Mouse (Mus musculus) kidney, embryonic 15.5 days (tissue): Measurements from ENCODE around the gene C2cd5. TPM values are rescaled to one million over a fixed set of nuclear protein-coding genes. Genes with fewer than 3 reads are reported as not detected.
"Not testable (repeated sequence)": the region's sequence is repeated elsewhere in the genome, so short reads cannot be mapped to it uniquely, and the experiment has no call there.

Source experiments
- ATAC-seq: fragments of 200-750 bp; cut with Nextera tagmentation; replicated peaks from 2 replicates; pipeline ENCODE4 v1.8.0; 2017; ENCODE audit warnings: moderate TSS enrichment; ENCODE audit not compliant: low FRiP score
- H3K27ac ChIP-seq: fragments of 300-500 bp; sonication (generic); 2 replicates; pipeline ENCODE4 v1.5.1; 2015; ENCODE audit warnings: mild to moderate bottlenecking, inconsistent platforms
- H3K27me3 ChIP-seq: fragments of 300-500 bp; sonication (generic); 2 replicates; pipeline ENCODE4 v1.6.1; 2015; ENCODE audit warnings: inconsistent platforms
- H3K36me3 ChIP-seq: fragments of 300-500 bp; sonication (generic); 2 replicates; pipeline ENCODE4 v1.6.1; 2015; ENCODE audit warnings: inconsistent platforms
- H3K4me1 ChIP-seq: fragments of 300-500 bp; sonication (generic); 2 replicates; pipeline ENCODE4 v1.6.1; 2015; ENCODE audit warnings: inconsistent platforms
- H3K4me2 ChIP-seq: fragments of 300-500 bp; sonication (generic); 2 replicates; pipeline ENCODE4 v1.6.1; 2015; ENCODE audit warnings: moderate library complexity, mild to moderate bottlenecking, inconsistent platforms
- H3K4me3 ChIP-seq: fragments of 300-500 bp; sonication (generic); replicated peaks from 2 replicates; pipeline ENCODE4 v1.5.1; 2015; ENCODE audit warnings: mild to moderate bottlenecking, inconsistent platforms
- H3K9ac ChIP-seq: fragments of 300-500 bp; sonication (generic); 2 replicates; pipeline ENCODE4 v1.6.1; 2015; ENCODE audit warnings: mild to moderate bottlenecking, inconsistent platforms
- H3K9me3 ChIP-seq: fragments of 300-500 bp; sonication (generic); replicated peaks from 2 replicates; pipeline ENCODE4 v1.6.1; 2016; ENCODE audit warnings: inconsistent platforms
- WGBS: fragments of 180-500 bp; shearing (Covaris S2); methylation state at CpG from one replicate; pipeline ENCODE4 v1.1.7; 2015; ENCODE audit warnings: mixed read lengths; 5-methylcytosine and 5-hydroxymethylcytosine counted together
- polyA plus RNA-seq: library from polyadenylated mRNA; unstranded; fragments of >200 nt; fragmentation: Nextera tagmentation; extraction: Ambion mirVana; gene quantifications from 2 replicates; pipeline ENCODE4 v1.2.1, GENCODE M21; 2015

Gene C2cd5
- polyA plus RNA-seq: 31.5 and 34.3 TPM in 2 replicates

DNA sequence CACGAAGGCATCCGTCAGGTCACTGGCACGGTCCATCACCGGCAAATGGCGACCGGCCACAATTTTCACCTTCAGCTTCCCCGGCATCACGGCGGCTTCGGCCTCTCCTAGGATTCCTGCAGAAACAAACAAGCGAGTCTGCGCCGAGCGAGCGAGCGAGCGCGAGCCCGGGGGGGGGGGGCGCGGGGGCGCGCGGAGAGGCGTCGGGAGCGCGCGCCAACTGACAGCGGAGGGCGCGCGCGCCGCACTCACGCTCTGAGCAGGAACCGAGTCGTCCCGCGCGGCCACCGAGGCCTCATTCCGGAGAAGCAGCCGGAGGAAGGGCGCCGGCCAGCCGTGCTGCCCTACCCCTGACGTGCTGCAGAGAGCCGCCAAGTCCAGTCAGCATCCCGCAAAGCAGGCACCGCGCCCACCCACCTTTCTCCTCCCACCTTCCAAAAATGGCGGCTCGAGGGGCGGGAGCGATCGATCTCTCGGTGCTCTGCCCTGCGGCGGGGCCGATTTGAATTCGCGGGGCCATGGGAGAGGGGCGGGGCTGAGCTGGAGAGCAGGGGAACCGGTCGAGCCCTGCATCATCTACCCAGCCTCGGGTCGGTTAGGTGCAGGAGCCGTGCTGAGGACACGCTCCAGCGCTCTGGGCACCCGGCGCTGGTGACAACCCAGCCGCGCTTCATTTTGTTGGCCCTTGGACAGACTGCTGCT lies at the start of gene C2cd5:
TSS of gene C2cd5 (minus strand) at position 461 of the 702 bp plus-strand sequence.
- Histone ChIP-seq H3K4me2 (peak within 1 kb of the TSS; percentile 84), H3K9me3 (no peaks in the 10 kb centered on the region), H3K4me1 (peaks cover 14% of the 10 kb centered on the region; the same call in 1 of the 2 replicates), H3K36me3 (peaks cover 22% of the 10 kb centered on the region), H3K27ac (peak within 1 kb of the TSS; percentile 95), H3K9ac (peak within 1 kb of the TSS; percentile 83), H3K27me3 (no peaks in the 10 kb centered on the region), H3K4me3 (peak within 1 kb of the TSS; percentile 89)
- peak; percentile 97 for ATAC-seq
- under 1% methylated on average over 66 of the region's 75 CpGs for WGBS

DNA sequence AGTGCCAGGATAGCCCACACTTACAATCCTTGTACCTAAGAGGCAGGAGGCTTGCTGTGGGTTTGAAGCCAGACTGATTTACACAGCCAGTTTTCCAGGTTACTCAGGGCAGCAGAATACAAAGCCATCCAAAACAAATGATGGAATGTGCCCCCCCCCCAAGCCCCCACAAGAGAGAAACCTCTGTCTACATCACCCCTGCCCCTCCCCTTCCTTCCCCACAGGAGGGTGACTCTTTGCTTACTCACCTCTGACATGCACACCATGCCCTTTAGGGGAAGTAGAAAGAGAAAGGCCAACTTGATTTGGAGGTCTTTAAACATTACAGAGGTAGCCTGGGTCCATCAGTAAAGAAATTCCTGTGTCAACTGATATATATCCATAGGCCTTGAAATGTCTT lies 48.9 kb upstream of the C2cd5 start:
- Histone ChIP-seq H3K4me3 (no peak overlapping the region), H3K4me2 (no peak overlapping the region), H3K27ac (no peak overlapping the region), H3K4me1 (peaks cover 67% of the 10 kb centered on the region), H3K9ac (no peak overlapping the region), H3K9me3 (no peaks in the 10 kb centered on the region), H3K27me3 (no peaks in the 10 kb centered on the region), H3K36me3 (no peaks in the 10 kb centered on the region)
- no peak for ATAC-seq

DNA sequence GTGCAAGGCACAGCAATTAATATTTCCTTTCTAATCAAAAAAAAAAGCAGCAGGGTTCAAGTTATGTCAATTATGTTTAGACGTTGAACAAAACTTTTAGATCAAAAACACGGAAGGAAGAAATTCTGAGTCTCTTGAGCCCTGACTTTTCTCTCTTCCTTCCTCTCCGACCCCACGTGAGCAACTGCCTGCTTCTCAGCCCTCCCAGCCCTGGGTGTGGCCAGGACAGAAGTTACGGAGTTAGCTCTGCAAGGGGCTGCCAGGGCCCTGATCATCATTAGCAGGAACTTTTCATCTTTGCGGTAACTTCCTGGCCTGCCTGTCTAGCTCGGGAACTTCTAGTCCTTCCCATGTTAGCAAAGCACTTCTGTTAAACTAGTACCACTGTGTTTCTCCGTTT lies 46.8 kb upstream of the C2cd5 start:
- H3K36me3 ChIP-seq: no peaks in the 10 kb centered on the region

DNA sequence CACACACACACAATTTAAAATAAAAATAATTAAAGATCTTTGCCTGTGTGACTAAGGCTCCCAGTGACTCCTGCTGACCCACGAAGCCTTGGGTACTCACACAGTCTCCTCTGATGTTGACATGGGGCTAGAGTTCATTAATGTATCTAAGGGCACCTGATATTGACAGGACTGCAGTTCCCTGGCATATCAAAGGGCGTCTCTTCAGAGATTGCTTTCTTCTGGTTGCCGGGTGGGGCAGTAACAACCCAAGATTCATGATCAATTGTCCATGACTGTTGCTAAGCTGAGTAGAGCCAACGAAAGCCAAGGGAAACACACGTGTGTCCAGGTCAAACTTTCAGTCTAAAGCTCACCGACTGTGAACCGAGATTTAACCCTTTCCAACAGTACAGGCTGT lies 45.1 kb upstream of the C2cd5 start:
- no peak overlapping the region for H3K4me3 ChIP-seq
- no peaks in the 10 kb centered on the region for H3K36me3 ChIP-seq
- H3K27me3 ChIP-seq: no peaks in the 10 kb centered on the region
- no peak overlapping the region for H3K9ac ChIP-seq
- H3K27ac ChIP-seq: peak overlapping the region; percentile 59
- ATAC-seq: peak; percentile 65
- H3K4me1 ChIP-seq: peaks cover 36% of the 10 kb centered on the region
- no peaks in the 10 kb centered on the region for H3K9me3 ChIP-seq
- 27% methylated on average over 7 of the region's 7 CpGs for WGBS
- H3K4me2 ChIP-seq: no peak overlapping the region

More for the DNA sequence above, 46.8 kb upstream of the C2cd5 start:
- Histone ChIP-seq H3K27ac (0 out of 2 replicates have a peak overlapping the region, but pooled peaks have one; percentile 4), H3K27me3 (no peaks in the 10 kb centered on the region), H3K4me1 (peaks cover 49% of the 10 kb centered on the region), H3K9ac (no peak overlapping the region), H3K9me3 (no peaks in the 10 kb centered on the region), H3K4me3 (no peak overlapping the region), H3K4me2 (no peak overlapping the region)
- 60% methylated on average over 8 of the region's 8 CpGs for WGBS
- ATAC-seq: no peak

DNA sequence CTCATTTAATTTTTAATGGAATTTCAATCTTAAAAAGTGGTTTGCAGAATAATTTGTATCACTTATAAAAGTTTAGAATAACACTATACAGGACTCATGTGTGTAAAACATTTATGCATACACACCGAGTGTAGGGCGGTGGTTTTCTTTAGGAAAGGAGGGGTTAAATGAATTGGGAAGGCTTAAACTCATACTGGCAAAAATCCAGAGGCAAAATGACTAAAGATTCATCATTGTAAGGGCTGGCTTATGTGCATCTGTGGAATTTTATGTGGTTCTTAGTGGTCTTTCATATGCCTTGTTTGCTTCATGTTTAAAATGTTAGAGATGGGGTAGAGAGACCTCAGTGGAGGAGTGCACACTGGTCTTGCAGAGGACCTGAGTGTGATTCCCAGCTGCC lies 44.6 kb upstream of the C2cd5 start:
- Histone ChIP-seq H3K4me2 (no peak overlapping the region), H3K27ac (peak overlapping the region; percentile 37; the same call in 1 of the 2 replicates), H3K9me3 (no peaks in the 10 kb centered on the region), H3K9ac (no peak overlapping the region), H3K4me1 (peaks cover 32% of the 10 kb centered on the region), H3K27me3 (no peaks in the 10 kb centered on the region), H3K36me3 (no peaks in the 10 kb centered on the region), H3K4me3 (no peak overlapping the region)
- no peak for ATAC-seq
- 73% methylated on average over 2 of the region's 2 CpGs for WGBS

DNA sequence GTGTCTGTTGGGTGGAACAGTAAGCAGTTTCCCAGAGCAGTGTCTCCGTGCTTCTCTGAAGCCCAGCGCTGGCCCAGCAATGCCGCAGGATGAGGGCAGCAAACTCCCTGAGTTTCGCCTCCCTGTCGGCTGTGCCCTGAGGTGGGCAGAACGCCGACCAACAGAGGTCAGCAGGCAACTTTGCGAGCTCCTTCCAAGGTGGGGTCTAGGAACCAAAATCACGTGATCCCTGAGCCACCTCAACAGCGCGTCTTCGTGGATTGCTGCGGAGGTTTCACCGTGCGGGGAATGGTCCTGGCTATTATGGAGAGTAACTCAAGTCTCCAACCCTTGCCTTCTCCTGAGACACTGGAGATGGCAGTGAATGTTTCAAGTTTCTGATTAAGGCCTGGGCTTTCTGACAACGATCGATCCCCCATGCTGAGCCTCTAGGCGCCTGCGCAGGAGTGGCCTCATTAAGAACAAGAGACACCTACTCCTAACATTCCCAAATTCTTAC lies 43.9 kb upstream of the C2cd5 start:
- H3K36me3 ChIP-seq: no peaks in the 10 kb centered on the region
- ATAC-seq: peak; percentile 37; the same call in 1 of the 2 replicates
- H3K27ac ChIP-seq: no peak overlapping the region
- H3K9me3 ChIP-seq: no peaks in the 10 kb centered on the region
- 20% methylated on average over 19 of the region's 19 CpGs for WGBS
- no peaks in the 10 kb centered on the region for H3K27me3 ChIP-seq
- H3K4me2 ChIP-seq: peak overlapping the region; percentile 60
- no peak overlapping the region for H3K9ac ChIP-seq
- peaks cover 26% of the 10 kb centered on the region for H3K4me1 ChIP-seq
- H3K4me3 ChIP-seq: peak overlapping the region; percentile 34

DNA sequence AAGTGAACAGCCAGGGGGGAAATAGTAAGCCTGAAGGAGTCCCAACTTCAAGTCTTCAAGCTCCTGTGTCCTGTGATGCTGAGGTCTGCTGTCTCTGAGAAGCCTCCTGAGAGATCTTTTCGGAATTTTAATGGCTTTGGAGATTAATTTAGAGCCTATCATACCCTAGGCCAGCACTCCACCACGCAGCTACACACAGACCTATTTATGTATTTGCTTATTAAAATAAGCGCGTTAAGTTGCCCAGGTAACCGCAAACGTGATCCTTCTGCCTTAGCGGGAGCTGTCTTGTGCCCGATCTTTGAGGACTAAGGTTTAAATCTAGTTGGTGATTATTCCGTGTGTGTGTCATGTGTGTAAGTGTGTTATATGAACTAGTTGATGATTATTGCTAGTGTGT lies 43.4 kb upstream of the C2cd5 start:
- Histone ChIP-seq H3K4me2 (peak overlapping the region; percentile 60), H3K27ac (no peak overlapping the region), H3K4me3 (no peak overlapping the region; the same call in 1 of the 2 replicates), H3K4me1 (peaks cover 24% of the 10 kb centered on the region), H3K27me3 (no peaks in the 10 kb centered on the region), H3K9ac (no peak overlapping the region), H3K36me3 (no peaks in the 10 kb centered on the region), H3K9me3 (no peaks in the 10 kb centered on the region)
- 82% methylated on average over 9 of the region's 9 CpGs for WGBS
- ATAC-seq: no peak

DNA sequence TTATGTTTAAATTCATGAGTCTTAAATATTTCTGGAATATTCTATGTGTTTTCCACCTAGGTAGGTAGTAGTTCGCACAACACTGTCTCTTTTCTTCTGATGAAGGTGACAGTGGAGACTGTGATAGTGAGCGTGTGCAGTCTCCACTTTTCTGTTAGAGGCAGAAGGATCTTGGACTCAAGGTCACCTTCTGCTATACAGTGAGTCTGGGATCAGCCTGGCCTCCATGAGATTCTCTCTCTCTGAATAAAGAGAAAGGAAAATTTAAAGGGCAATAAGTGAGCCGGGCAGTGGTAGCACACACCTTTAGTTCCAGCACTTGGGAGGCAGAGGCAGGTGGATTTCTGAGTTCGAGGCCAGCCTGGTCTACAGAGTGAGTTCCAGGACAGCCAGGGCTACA lies 42.9 kb upstream of the C2cd5 start:
- ATAC-seq: no peak

DNA sequence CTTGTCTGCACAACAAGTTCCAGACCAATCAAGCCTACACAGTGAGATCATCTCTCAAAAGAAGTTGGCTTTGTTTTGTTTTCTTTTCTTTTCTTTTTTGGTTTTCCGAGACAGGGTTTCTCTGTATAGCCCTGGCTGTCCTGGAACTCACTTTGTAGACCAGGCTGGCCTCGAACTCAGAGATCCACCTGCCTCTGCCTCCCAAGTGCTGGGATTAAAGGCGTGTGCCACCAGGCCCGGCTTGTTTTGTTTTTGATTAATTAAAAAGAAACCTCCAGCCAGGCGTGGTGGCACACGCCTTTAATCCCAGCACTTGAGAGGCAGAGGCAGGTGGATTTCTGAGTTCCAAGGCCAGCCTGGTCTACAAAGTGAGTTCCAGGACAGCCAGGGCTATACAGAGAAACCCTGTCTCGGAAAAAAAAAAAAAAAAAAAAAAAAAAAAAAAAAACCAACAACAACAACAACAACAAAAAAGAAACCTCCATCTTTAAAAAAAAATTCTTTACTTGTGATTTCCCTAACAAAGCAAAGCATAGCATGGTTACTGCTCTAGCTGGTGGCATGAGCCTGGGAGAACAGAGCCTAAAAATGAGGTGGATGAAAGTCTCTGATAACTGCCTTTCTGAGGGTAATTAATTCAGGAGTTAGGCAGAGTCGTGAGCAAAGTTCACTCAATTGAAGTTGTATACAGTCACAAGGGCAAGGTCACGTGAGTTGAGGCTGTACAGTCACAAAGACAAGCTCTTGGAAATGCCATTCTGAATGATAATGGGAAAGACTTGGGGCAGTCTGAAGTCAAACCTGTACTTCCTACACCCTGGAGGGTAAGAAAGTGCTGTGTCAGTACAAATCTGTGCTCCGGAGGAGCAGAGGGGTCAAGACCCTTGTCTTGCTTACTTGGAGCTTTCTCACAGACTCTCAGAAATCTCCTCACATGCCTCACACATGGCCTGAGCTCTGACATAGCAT lies 42.0 kb upstream of the C2cd5 start:
- Histone ChIP-seq H3K27ac (0 out of 2 replicates have a peak overlapping the region, but pooled peaks have one; percentile 27), H3K4me1 (peaks cover 22% of the 10 kb centered on the region)
- H3K9ac ChIP-seq, ATAC-seq, H3K36me3 ChIP-seq, H3K4me2 ChIP-seq, H3K9me3 ChIP-seq, H3K27me3 ChIP-seq, H3K4me3 ChIP-seq: not testable (repeated sequence)
- WGBS: 69% methylated on average over 10 of the region's 10 CpGs

More for the DNA sequence above, 42.9 kb upstream of the C2cd5 start:
- no peaks in the 10 kb centered on the region for H3K27me3 ChIP-seq
- H3K4me1 ChIP-seq: peaks cover 24% of the 10 kb centered on the region
- no peaks in the 10 kb centered on the region for H3K36me3 ChIP-seq
- H3K9ac ChIP-seq: no peak overlapping the region
- no peak overlapping the region for H3K4me3 ChIP-seq
- H3K4me2 ChIP-seq: no peak overlapping the region
- no peak overlapping the region for H3K27ac ChIP-seq
- 93% methylated on average over 4 of the region's 4 CpGs for WGBS
- no peaks in the 10 kb centered on the region for H3K9me3 ChIP-seq

DNA sequence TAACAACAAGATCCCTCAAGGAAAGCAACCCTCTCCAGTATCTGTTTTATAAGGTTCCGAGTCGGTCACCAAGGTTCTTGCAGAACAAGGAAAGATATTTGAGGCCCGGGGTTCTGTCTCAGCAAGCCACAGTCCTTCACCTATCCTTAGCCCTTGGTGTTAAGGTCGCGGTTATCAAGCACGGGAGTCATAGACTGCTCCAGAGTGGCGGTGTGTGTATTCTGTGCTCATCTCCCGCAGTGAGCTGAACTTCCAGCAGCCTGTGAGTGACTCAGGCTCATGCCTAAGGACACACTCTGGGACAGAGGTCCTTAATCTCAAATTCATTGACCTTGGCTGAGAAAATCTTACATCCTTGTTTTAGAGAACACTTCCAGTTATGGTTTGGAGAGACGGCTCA lies 40.9 kb upstream of the C2cd5 start:
- WGBS: 89% methylated on average over 9 of the region's 9 CpGs
- no peaks in the 10 kb centered on the region for H3K27me3 ChIP-seq
- no peak for ATAC-seq
- no peak overlapping the region for H3K4me2 ChIP-seq
- H3K36me3 ChIP-seq: no peaks in the 10 kb centered on the region
- H3K4me1 ChIP-seq: peaks cover 20% of the 10 kb centered on the region
- H3K9ac ChIP-seq: no peak overlapping the region
- H3K9me3 ChIP-seq: no peaks in the 10 kb centered on the region
- H3K27ac ChIP-seq: no peak overlapping the region
- no peak overlapping the region for H3K4me3 ChIP-seq

DNA sequence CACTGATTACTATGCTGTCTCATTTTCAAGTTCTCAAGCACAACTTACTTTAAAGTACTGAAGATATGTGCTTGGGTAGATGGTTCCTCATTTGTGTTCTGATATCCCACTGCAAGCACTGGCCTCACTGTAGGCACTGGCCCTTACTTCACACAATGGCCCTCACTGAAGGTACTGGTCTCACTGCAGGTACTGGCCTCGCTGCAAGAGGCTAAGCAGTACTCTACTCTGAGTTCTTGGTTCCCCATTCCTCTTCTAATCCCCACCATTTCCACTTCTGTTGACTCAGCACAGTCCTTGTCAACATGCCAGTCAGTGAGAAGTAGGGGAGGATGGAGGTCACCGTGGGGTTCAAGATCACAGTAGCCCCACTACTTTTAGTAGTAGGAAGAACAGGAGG lies 39.5 kb upstream of the C2cd5 start:
- Histone ChIP-seq H3K27me3 (no peaks in the 10 kb centered on the region), H3K4me1 (peaks cover 8% of the 10 kb centered on the region), H3K4me3 (no peak overlapping the region), H3K9ac (no peak overlapping the region), H3K4me2 (no peak overlapping the region), H3K36me3 (no peaks in the 10 kb centered on the region), H3K27ac (no peak overlapping the region), H3K9me3 (no peaks in the 10 kb centered on the region)
- whole genome bisulfite sequencing: 84% methylated on average over 2 of the region's 2 CpGs
- ATAC-seq: no peak

DNA sequence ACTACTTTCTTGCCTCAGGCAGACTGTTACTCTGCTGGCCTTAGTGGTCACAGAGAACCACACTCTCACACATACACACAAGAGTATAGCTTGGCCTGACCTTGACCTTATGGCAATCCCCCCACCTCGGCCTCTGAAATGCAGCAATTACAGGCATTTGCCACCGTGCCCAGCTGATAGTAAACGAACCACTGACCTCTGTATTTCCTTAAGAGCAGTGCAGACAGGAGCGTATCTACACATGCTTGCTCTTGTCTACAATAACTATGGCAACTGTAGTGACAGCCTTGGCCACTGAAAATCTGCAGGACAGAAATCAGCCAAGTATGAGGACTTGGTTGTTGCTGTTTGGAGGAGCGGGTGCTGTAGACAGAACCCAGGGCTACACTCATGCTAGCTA lies 37.4 kb upstream of the C2cd5 start:
- Histone ChIP-seq H3K36me3 (no peaks in the 10 kb centered on the region), H3K9me3 (no peaks in the 10 kb centered on the region), H3K9ac (no peak overlapping the region), H3K4me3 (no peak overlapping the region), H3K27ac (no peak overlapping the region), H3K4me1 (no peaks in the 10 kb centered on the region), H3K4me2 (no peak overlapping the region), H3K27me3 (no peaks in the 10 kb centered on the region)
- no peak for ATAC-seq
- 61% methylated on average over 5 of the region's 5 CpGs for WGBS
